Mouse (Mus musculus): ENCODE results near the gene Sbk3. TPM values are rescaled to one million over a fixed set of nuclear protein-coding genes. Genes with fewer than 3 reads are reported as not detected.

Gene Sbk3
- polyA plus RNA-seq, 1 experiment, result 0.34 TPM

DNA sequence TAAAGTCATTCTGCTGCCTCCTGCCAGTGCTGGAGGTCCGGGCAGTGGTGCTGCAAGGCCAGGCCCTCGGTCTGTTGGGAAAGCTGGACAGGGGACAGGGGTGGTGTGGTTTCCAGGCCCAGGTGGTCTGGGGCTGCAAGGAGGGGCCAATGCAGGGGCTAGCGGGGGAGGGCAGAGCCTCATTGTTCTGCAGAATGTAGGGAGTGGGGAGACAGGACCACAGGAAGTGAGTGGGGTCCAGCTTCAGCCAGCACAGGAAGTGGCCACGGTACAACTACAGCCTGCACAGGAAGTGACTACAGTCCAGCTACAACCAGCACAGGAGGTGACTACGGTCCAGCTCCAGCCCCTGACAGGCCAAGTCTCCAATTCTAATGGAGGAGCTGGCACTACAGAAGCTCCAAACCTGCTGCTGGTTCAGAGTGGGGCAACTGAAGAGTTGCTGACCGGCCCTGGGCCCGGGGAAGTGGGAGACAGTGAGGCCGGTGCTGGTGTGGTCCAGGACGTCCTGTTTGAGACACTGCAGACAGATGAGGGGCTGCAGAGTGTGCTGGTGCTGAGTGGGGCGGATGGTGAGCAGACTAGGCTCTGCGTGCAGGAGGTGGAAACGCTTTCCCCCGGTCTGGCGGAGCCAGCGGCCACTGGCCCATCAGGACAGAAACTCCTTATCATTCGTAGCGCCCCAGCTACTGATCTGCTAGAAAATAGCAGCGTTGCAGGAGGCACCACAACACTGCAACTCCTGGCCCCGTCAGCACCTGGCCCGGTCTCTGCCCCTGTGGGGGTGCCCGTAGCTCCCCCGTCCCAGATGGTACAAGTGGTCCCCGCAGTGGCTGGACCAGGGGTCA lies 49.8 kb downstream of the Sbk3 start:
- H3K27me3 ChIP-seq (ENCODE audit: control insufficient read depth, insufficient read depth, insufficient read length), result no peaks in the 10 kb centered on the region
- H3K36me3 ChIP-seq (ENCODE audit: control insufficient read depth, insufficient read depth), result no peaks in the 10 kb centered on the region
- no peak overlapping the region for H3K4me3 ChIP-seq
- peaks cover 11% of the 10 kb centered on the region for H3K79me2 ChIP-seq (ENCODE audit: control insufficient read depth, insufficient read depth)
- H3ac ChIP-seq (ENCODE audit: control insufficient read depth, insufficient read length), result no peak overlapping the region
- TF ChIP-seq TCF3 (IDR thresholded peaks at IDR 0.05; ENCODE audit: insufficient read length, low read depth) (no peak), POLR2AphosphoS2 (IDR thresholded peaks at IDR 0.05; ENCODE audit: insufficient read length, low read depth) (peak; percentile 42), REST (IDR thresholded peaks at IDR 0.05; ENCODE audit: insufficient read depth, insufficient read length) (no peak)
- no peak overlapping the region for H3K4me2 ChIP-seq (ENCODE audit: low read depth)

DNA sequence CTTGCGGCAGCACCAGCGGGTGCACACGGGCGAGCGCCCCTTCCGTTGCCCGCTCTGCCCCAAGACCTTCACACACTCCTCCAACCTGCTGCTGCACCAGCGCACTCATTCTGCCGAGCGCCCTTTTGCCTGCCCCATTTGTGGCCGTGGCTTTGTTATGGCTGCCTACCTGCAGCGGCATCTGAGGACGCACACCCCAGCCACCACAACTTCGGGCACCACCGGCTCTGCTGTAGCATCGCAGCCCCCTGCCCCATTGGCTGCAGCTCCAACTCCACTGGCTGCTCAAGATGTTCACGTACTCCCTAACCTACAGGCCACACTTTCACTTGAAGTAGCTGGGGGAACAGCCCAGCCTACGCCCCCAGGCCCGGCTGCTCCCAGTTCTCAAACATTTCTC lies 50.5 kb downstream of the Sbk3 start:
- no peaks in the 10 kb centered on the region for H3K27me3 ChIP-seq (ENCODE audit: control insufficient read depth, insufficient read depth, insufficient read length)
- TF ChIP-seq MYOD1 (IDR thresholded peaks at IDR 0.05; ENCODE audit: control insufficient read depth in 1 of 3, insufficient read length in 2 of 3, low read depth in 2 of 3) (no peak), POLR2A (IDR thresholded peaks at IDR 0.05; ENCODE audit: insufficient read length, low read depth) (no peak), E2F4 (IDR thresholded peaks at IDR 0.05; ENCODE audit: insufficient read depth) (no peak), TCF3 (IDR thresholded peaks at IDR 0.05; ENCODE audit: insufficient read length, low read depth) (no peak), MAX (IDR thresholded peaks at IDR 0.05; ENCODE audit: low read depth) (no peak), USF1 (IDR thresholded peaks at IDR 0.05; ENCODE audit: low read depth) (no peak), SRF (IDR thresholded peaks at IDR 0.05; ENCODE audit: control insufficient read depth, insufficient read length, low read depth) (no peak), POLR2AphosphoS2 (IDR thresholded peaks at IDR 0.05; ENCODE audit: insufficient read length, low read depth) (no peak), TCF12 (IDR thresholded peaks at IDR 0.05; ENCODE audit: insufficient read depth, poor library complexity, severe bottlenecking) (no peak)
- H3K79me2 ChIP-seq (ENCODE audit: control insufficient read depth, insufficient read depth), result peaks cover 18% of the 10 kb centered on the region
- H3ac ChIP-seq (ENCODE audit: control insufficient read depth, insufficient read length), result no peak overlapping the region
- H3K36me3 ChIP-seq (ENCODE audit: control insufficient read depth, insufficient read depth), result no peaks in the 10 kb centered on the region
- H3K4me2 ChIP-seq (ENCODE audit: low read depth), result no peak overlapping the region
- H3K4me3 ChIP-seq, result no peak overlapping the region

DNA sequence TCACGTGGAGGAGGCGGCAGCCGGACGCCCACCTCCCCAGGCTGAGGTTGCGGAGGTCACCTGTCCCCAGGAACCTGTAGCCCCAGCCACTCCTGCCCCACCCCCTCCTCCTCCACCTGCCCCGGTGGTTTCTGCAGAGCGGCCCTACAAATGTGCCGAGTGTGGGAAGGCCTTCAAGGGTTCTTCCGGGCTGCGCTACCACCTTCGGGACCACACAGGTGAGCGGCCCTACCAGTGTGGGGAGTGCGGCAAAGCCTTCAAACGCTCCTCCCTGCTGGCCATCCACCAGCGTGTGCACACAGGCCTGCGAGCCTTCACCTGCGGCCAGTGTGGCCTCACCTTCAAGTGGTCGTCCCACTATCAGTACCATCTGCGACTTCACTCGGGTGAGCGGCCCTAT lies 51.0 kb downstream of the Sbk3 start:
- H3K4me3 ChIP-seq, result no peak overlapping the region
- no peaks in the 10 kb centered on the region for H3K27me3 ChIP-seq (ENCODE audit: control insufficient read depth, insufficient read depth, insufficient read length)
- H3K4me2 ChIP-seq (ENCODE audit: low read depth), result no peak overlapping the region
- peaks cover 19% of the 10 kb centered on the region for H3K79me2 ChIP-seq (ENCODE audit: control insufficient read depth, insufficient read depth)
- TF ChIP-seq TCF3 (IDR thresholded peaks at IDR 0.05; ENCODE audit: insufficient read length, low read depth), result no peak
- TF ChIP-seq MYOD1 (IDR thresholded peaks at IDR 0.05; ENCODE audit: control insufficient read depth in 1 of 3, insufficient read length in 2 of 3, low read depth in 2 of 3), result no peak
- H3K36me3 ChIP-seq (ENCODE audit: control insufficient read depth, insufficient read depth), result no peaks in the 10 kb centered on the region
- no peak overlapping the region for H3ac ChIP-seq (ENCODE audit: control insufficient read depth, insufficient read length)

DNA sequence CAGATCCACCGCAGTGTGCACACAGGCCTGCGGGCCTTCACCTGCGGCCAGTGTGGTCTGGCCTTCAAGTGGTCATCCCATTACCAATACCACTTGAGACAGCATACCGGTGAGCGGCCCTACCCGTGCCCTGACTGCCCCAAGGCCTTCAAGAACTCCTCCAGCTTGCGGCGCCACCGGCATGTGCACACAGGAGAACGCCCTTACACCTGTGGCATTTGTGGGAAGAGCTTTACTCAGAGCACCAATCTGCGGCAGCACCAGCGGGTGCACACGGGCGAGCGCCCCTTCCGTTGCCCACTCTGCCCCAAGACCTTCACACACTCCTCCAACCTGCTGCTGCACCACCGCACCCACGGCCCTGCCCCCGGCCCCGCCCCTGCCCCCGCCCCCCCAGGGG lies 51.9 kb downstream of the Sbk3 start:
- Histone ChIP-seq H3K4me2 (ENCODE audit: low read depth) (no peak overlapping the region), H3K4me3 (no peak overlapping the region), H3K27me3 (ENCODE audit: control insufficient read depth, insufficient read depth, insufficient read length) (no peaks in the 10 kb centered on the region), H3ac (ENCODE audit: control insufficient read depth, insufficient read length) (no peak overlapping the region), H3K36me3 (ENCODE audit: control insufficient read depth, insufficient read depth) (no peaks in the 10 kb centered on the region), H3K79me2 (ENCODE audit: control insufficient read depth, insufficient read depth) (peaks cover 19% of the 10 kb centered on the region)
- TF ChIP-seq REST (IDR thresholded peaks at IDR 0.05; ENCODE audit: insufficient read depth, insufficient read length) (no peak), SRF (IDR thresholded peaks at IDR 0.05; ENCODE audit: control insufficient read depth, insufficient read length, low read depth) (no peak), TCF12 (IDR thresholded peaks at IDR 0.05; ENCODE audit: insufficient read depth, poor library complexity, severe bottlenecking) (no peak), POLR2A (IDR thresholded peaks at IDR 0.05; ENCODE audit: insufficient read length, low read depth) (no peak), POLR2AphosphoS2 (IDR thresholded peaks at IDR 0.05; ENCODE audit: insufficient read length, low read depth) (no peak), CEBPB (IDR thresholded peaks at IDR 0.05; ENCODE audit: insufficient read depth, poor library complexity, severe bottlenecking) (no peak), MYOG (IDR thresholded peaks at IDR 0.05; ENCODE audit: control insufficient read depth in 1 of 3, insufficient read depth in 1 of 3, insufficient read length in 2 of 3, low read depth in 2 of 3) (no peak), E2F4 (IDR thresholded peaks at IDR 0.05; ENCODE audit: insufficient read depth) (no peak), MYOD1 (IDR thresholded peaks at IDR 0.05; ENCODE audit: control insufficient read depth in 1 of 3, insufficient read length in 2 of 3, low read depth in 2 of 3) (no peak), MAX (IDR thresholded peaks at IDR 0.05; ENCODE audit: low read depth) (no peak), TCF3 (IDR thresholded peaks at IDR 0.05; ENCODE audit: insufficient read length, low read depth) (no peak), USF1 (IDR thresholded peaks at IDR 0.05; ENCODE audit: low read depth) (no peak)

DNA sequence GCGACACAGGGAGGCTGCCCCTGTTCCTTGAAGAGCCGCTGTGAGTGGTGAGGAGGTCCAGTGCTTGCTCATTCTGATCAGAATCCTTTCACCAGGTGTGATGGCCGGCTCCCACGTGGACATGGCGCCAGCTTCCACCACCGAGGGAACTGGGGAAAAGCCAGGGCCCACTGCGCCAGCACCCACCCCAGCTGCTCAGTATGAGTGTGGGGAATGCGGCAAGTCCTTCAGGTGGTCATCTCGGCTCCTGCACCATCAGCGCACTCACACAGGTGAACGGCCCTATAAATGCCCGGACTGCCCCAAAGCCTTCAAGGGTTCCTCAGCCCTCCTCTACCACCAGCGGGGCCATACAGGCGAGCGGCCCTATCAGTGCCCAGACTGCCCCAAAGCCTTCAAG lies 52.3 kb downstream of the Sbk3 start:
- Histone ChIP-seq H3K4me3 (no peak overlapping the region), H3ac (ENCODE audit: control insufficient read depth, insufficient read length) (no peak overlapping the region), H3K79me2 (ENCODE audit: control insufficient read depth, insufficient read depth) (peaks cover 19% of the 10 kb centered on the region), H3K27me3 (ENCODE audit: control insufficient read depth, insufficient read depth, insufficient read length) (no peaks in the 10 kb centered on the region), H3K4me2 (ENCODE audit: low read depth) (no peak overlapping the region), H3K36me3 (ENCODE audit: control insufficient read depth, insufficient read depth) (no peaks in the 10 kb centered on the region)
- no peak for TF ChIP-seq USF1 (IDR thresholded peaks at IDR 0.05; ENCODE audit: low read depth)
- no peak for TF ChIP-seq SRF (IDR thresholded peaks at IDR 0.05; ENCODE audit: control insufficient read depth, insufficient read length, low read depth)
- TF ChIP-seq CEBPB (IDR thresholded peaks at IDR 0.05; ENCODE audit: insufficient read depth, poor library complexity, severe bottlenecking), result no peak
- no peak for TF ChIP-seq TCF3 (IDR thresholded peaks at IDR 0.05; ENCODE audit: insufficient read length, low read depth)
- TF ChIP-seq TCF12 (IDR thresholded peaks at IDR 0.05; ENCODE audit: insufficient read depth, poor library complexity, severe bottlenecking), result no peak
- no peak for TF ChIP-seq REST (IDR thresholded peaks at IDR 0.05; ENCODE audit: insufficient read depth, insufficient read length)
- TF ChIP-seq MYOD1 (IDR thresholded peaks at IDR 0.05; ENCODE audit: control insufficient read depth in 1 of 3, insufficient read length in 2 of 3, low read depth in 2 of 3), result no peak
- no peak for TF ChIP-seq MYOG (IDR thresholded peaks at IDR 0.05; ENCODE audit: control insufficient read depth in 1 of 3, insufficient read depth in 1 of 3, insufficient read length in 2 of 3, low read depth in 2 of 3)
- no peak for TF ChIP-seq MAX (IDR thresholded peaks at IDR 0.05; ENCODE audit: low read depth)
- TF ChIP-seq POLR2A (IDR thresholded peaks at IDR 0.05; ENCODE audit: insufficient read length, low read depth), result no peak
